Mouse (Mus musculus): ENCODE data around the gene Eno2. TPM values are rescaled to one million over a fixed set of nuclear protein-coding genes. Genes with fewer than 3 reads are reported as not detected.
A peak's percentile ranks its signal among the peaks of the same experiment; 100 is the strongest.

Eno2 gene
- total RNA-seq, 4 experiments from 2014 or later = 23.0 to 74.2 (median 42.8) TPM

- DNase-seq = no peak
Measured at GRCm38 (mm10) chr6:124739231-124739796, 30.2 kb downstream of the Eno2 start.

GRCm38 (mm10) chr6:124738511-124739023, 30.9 kb downstream of the Eno2 start, which contains the start of gene Ptpn6:
Gene Ptpn6 (minus strand): TSS chr6:124738714.
- no peak for DNase-seq

GRCm38 (mm10) chr6:124737040-124737439, 32.4 kb downstream of the Eno2 start:
- DNase-seq = no peak

- DNase-seq = no peak
Measured at GRCm38 (mm10) chr6:124734417-124734816, 35.1 kb downstream of the Eno2 start.

DNA sequence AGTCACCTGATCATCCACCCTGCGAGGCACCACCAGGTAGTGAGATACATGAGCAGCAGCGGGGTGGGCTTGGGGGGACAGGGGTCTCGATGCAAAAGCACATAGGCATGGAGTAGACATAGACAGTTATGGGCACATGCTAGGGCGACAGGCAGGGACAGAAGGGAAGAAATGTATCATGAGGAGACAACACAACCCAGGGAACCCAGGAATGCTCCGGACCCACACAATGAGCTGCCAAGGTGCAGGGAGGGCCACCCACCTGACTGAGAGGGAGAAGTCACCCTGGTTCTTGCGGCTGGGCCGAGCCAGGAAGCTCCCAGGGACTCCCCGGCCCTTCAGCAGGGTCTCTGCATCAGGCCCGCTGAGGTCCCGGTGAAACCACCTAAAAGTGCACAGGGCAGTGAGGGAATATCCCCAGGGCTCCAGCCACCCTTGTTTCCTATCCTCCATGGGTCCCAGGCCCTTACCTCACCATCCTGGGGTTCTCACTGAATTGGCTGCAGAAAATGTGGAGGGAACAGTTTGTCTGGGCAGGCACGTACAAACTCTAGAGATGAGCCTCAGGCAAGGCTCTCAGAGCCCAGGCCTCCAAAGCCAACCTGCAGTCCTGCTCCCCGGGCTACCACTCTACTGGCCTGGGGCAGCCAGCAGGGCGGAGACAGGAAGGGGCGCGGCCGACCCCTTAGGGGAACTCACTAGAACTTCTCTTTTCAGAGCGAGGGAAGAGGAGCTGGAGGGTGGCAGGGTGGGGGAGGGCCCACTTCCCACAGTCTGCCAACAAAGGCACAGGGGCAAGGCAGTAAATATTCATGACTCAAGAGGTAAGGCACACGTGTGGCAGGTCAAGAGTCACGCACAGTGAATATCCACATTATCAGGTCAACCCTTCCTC, 36.8 kb downstream of the Eno2 start:
- DNase-seq = no peak

- no peak for DNase-seq
Measured at GRCm38 (mm10) chr6:124731038-124731437, 38.4 kb downstream of the Eno2 start.

DNA sequence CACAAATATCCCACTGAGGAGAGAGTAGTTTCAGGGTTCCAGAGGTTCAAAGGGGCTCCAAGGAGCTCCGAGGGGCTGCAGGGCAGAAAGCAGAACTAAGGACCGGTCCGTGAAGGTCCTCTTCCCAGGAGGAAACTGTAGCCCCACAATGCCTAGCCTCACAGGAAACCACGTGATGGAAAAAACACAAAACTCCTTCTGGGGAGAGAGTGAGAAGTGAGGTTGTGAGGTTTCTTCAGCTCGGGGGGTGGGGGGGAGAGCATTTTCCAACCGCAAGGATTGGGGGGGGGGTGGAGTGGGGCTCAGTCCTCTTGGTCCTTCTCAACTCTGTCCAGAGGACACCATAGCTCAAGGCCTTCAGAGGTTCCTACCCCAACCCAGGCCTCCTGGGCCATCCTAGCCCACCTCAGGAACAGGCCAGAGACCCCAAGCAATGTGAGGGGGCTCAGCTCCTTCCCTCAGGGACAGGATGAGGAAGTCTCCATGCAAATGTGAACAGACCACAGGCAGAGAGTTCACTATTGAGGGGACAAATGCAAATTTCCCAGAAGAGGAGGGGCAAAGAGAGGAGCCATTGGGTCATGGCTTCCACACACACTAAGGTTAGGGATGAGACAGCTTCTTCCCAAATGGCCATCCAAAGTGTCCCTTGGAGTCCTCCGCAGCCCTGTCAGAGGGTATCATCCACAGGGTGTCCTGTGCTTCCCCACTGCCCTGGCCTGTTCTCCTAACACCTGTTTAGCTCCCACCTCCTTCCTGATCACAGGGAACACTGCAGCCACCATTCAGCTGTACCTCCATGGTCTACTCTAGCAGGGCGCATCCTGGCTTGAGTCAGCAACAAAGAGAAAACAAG, 39.4 kb downstream of the Eno2 start:
- no peak for DNase-seq

DNA sequence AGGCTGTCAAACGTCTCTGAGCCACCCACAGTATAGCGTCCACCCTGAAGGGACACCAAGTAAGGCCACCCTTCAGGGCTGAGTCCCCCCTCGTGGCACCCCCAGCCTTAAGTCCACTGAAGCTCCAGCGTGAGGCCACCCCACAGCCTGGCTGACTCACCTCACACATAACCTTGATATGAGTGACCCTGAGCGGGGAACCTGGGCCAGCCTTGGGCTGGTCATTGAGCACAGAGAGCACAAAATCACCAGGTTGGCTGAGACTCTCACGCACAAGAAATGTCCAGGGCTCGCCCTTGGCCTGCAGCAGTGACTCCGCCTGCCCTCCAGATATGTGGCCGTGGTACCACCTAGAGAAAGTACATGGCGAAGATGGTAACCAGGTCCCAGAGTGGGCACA, 40.9 kb downstream of the Eno2 start:
- peak; percentile 77 for DNase-seq

GRCm38 (mm10) chr6:124724472-124724871, 45.0 kb downstream of the Eno2 start:
- DNase-seq = no peak

DNA sequence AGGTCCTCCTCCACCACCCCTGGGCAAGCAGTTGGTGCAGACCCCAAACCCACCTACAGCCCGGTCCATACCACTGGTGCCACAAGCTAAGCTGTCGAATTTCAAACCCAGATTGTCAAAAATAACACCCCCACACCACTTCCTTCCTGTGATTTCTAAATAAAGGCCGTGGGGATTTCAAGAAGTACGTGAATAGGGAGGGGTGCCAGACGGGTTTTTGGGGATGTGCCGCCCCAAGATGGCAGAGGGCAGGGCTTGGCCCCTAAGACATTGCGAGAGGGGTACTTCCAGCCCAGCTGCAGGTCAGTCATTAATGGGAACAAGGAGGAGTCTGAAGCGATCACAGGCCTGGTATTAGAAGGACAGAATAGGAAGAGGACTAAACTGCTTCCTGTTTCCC, 45.9 kb downstream of the Eno2 start:
- no peak for DNase-seq

DNA sequence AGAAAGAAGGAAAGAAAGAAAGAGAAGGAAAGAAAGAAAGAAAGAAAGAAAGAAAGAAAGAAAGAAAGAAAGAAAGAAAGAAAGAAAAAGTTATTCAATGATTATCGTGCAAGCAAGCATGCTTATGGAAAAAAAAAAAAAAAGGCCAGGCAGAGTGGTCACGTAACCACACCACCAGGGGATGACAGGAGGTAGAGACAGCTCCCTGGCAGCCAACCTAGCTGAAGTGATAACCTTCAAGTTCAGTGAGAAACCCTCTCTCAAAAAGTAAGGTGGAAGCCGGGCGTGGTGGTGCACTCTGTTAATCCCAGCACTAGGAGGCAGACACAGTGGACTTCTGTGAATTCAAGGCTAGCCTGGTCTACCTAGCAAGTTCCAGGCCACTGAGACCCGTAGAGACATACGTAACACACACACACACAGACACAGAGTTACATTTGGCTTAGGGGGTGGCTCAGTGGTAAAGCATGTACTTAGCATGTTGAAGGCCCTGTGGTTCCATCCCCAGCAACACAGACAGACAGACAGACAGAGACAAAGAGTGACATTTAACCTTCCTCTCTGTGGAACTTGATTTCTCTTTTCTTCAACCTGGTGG, 46.5 kb downstream of the Eno2 start:
- DNase-seq = no peak

GRCm38 (mm10) chr6:124720904-124721303, 48.6 kb downstream of the Eno2 start:
- no peak for DNase-seq

DNA sequence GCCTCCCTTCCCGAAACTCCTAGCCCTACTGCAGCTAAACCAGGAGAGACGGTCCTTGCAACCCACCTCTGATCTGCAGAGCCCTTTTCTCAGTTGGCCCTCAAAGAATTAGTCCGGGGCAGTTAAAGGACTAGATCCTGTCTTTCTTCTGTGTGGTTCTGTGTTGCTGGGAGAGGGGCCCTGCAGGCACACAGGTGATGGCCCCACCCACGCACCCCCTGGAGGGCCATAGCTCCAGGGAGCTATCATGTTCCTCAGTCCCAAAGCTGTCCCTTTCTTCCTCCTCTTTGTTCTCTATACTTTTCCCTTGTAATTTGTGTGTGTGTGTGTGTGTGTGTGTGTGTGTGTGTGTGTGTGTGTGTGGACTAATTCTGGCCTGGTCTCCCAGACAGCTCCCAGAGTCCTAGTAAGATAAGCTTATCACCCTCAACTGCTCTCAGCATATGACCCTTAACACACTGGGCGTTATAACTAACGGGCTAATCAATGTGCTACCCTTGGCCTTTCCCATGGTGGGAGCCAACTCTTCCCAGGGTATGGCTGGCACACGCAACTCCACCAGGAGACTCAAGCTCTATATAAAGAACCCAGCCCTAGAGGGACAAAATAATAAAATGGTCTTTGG, 50.0 kb downstream of the Eno2 start:
- DNase-seq = no peak

DNA sequence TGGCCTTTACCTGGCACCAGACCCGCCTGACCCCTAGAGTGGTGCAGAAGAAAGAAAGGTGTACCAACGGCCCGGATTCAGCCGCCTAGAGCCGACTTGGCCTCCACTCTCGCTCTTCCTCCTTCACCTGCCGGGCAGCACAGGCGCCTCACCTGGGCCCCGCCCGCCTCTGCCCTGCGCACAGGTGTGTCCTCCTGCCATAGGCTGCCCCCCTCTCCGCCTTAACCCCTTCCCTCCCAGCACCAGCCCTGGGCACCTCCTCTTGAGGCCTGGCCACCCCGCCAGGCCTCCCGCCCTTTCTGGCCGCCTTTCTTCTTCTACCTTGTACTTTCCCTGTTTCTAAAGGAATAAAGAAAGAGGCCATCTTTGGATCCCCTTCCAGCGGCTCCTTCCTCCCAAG, 50.8 kb downstream of the Eno2 start:
- no peak for DNase-seq

DNA sequence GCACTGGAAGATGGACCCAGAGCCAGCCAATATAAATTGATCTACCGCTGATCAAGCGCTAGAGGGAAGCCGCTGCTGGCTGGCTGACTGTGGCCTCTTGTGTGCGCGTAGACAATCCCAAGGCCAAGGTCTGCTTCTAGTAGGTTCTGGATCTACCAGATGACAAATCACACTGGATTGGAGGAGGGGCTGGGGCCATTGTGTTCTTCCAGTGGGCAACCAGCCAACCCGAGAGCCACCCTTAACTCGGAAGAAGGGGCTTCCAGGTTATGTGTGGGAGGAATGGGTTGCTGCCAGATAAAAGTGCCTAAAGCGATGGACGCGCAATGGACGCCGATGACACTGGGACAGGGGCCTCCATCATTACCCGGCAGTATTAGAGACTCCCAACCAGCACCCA, 51.5 kb downstream of the Eno2 start:
- DNase-seq = no peak

GRCm38 (mm10) chr6:124716864-124717490, 52.5 kb downstream of the Eno2 start:
- no peak for DNase-seq

GRCm38 (mm10) chr6:124712918-124713317, 56.6 kb downstream of the Eno2 start:
- DNase-seq = no peak

DNA sequence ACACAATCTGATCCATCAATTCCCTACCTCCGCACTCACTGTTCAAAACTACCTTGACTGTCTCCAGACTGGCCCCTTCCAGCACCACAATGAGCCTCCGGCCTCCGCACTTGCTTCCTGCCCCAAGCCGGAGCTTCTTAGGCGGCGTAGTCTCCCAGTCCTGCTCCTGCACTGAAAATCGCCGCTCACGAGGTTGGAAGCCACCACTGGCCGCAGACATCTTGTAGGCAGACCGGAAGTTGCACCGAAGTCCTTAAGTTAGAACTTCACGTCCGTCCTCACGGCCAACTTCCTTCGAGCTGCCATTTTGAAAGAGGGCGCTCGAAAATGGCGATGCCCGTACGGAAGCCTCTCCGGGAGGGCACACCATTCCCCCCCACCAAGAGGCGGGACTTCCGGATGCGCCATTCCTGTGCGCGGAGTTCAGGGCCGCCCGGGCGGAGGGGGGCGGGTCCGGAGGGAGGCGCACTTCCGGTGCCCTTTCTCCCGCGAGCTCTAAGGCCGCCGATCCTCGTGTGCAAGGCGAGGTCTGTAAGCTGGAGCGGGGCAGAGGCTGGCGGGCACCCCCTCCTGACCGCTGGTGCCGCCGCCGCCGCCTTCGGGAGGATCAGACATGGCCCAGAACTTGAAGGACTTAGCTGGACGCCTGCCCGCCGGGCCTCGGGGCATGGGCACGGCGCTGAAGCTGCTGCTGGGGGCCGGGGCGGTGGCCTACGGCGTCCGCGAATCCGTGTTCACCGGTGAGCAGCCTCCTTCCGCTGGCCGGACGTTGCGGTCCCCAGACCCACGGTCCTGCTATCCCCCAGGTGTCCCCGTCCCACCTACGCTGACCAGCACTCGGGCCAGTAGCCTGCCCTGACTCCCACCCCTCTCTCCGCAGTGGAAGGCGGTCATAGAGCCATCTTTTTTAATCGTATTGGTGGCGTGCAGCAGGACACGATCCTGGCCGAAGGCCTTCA, 57.4 kb downstream of the Eno2 start, which contains the start of the genes Emg1 and Phb2:
Emg1 (minus strand) TSS at position 355 of the 959 bp plus-strand sequence.
Phb2 (plus strand) TSS at position 513 of the 959 bp plus-strand sequence.
- DNase-seq = peak; percentile 97
